ENCODE assay signal across 9 mouse cellular contexts in the genomic region with DNA sequence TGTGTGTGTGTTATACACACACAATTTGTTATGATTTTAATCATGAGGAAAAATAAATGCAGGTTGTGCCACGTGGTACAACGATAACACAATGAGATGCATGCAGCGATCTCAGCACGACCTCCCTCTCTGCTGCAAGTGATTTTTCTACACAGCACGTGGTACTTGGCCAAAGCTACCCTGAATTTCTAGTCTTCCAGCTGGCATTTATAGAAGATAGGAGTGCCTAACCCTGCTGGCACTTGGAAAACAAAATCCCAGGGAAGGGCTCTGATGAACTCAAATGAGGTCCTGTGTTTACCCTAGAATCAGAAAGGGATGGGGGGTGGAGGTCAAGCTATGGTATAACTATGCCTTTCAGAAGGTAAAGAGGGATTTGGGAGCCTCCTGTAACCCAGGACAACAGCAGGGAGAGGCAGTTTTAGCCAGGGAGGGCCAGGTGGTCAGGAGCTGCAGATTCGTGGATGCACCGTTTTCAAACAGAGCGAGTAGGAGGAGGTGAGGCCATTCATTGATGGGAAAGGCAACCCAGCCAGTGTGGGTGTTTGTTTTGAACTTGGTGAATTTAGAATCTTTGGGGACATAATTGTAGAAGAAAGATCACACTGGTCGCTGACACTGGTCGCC. TPM values are rescaled to one million over a fixed set of nuclear protein-coding genes. Genes with fewer than 3 reads are reported as not detected.
DNase-seq lines count a peak whose midpoint lies in the region; ATAC-seq and TF ChIP-seq lines count a peak whose summit lies in the region.
"Had no signal": no experiment of that assay in that cellular context is flagged by ENCODE, and none has a peak within 500 bp of the region (broad histone marks: within the 10 kb centered on the region; RNA-seq: fewer than 3 reads in every experiment).

No protein-coding gene starts in this region.

- no peak overlapping the region; the same call in 1 of the 2 replicates for H3K9ac ChIP-seq in lung, embryonic 16.5 days (ENCODE audit: low read length)
- 0 out of 2 replicates have a peak overlapping the region, but pooled peaks have one; percentile 15 for H3K9ac ChIP-seq in limb, embryonic 13.5 days
- H3K9ac ChIP-seq: forebrain, embryonic 13.5 days had no signal

- H3K27ac ChIP-seq in lung, embryonic 16.5 days (ENCODE audit: low read length) = peak overlapping the region; percentile 93
- peak overlapping the region; percentile 89 for H3K27ac ChIP-seq in limb, embryonic 13.5 days
- H3K27ac ChIP-seq in small intestine, adult 2 months (ENCODE audit: insufficient read depth, low read depth, low read length) = peak overlapping the region; percentile 84

- H3K36me3 ChIP-seq in lung, embryonic 16.5 days (ENCODE audit: control insufficient read depth, insufficient read depth, low read length) = no peaks in the 10 kb centered on the region
- no peaks in the 10 kb centered on the region for H3K36me3 ChIP-seq in limb, embryonic 13.5 days
- no peaks in the 10 kb centered on the region for H3K36me3 ChIP-seq in small intestine, adult 2 months (ENCODE audit: control insufficient read depth, insufficient read depth, low read length)

- peak; percentile 48 for DNase-seq in cerebellum, adult 11 months
- DNase-seq in cerebellum, postnatal 4 days (ENCODE audit: low spot score in 2 of 2) = no peak
- DNase-seq in lung, postnatal 36 days = no peak
- no peak for DNase-seq in layer of hippocampus, adult 9-10 months (ENCODE audit: low spot score)
- DNase-seq in frontal cortex, postnatal 36 days (ENCODE audit: low spot score in 2 of 2) = no peak

- TF ChIP-seq POLR2A in small intestine, adult 2 months (IDR thresholded peaks at IDR 0.05; ENCODE audit: low read depth, low read length) = no peak

- no peaks in the 10 kb centered on the region for H3K9me3 ChIP-seq in lung, embryonic 16.5 days (ENCODE audit: control insufficient read depth, low read length)
- no peaks in the 10 kb centered on the region for H3K9me3 ChIP-seq in limb, embryonic 13.5 days
- H3K9me3 ChIP-seq: forebrain, embryonic 13.5 days had no signal

- H3K4me3 ChIP-seq in lung, embryonic 16.5 days (ENCODE audit: low read length) = no peak overlapping the region
- no peak overlapping the region for H3K4me3 ChIP-seq in limb, embryonic 13.5 days
- H3K4me3 ChIP-seq in small intestine, adult 2 months (ENCODE audit: low read depth, low read length) = no peak overlapping the region
- H3K4me3 ChIP-seq: forebrain, embryonic 13.5 days had no signal

- 58% methylated on average over 10 of the region's 10 CpGs for WGBS in lung, embryonic 16.5 days
- 72% methylated on average over 10 of the region's 10 CpGs for WGBS in limb, embryonic 13.5 days
- 72% methylated on average over 10 of the region's 10 CpGs for WGBS in small intestine, adult 2 months

- no peaks in the 10 kb centered on the region for H3K27me3 ChIP-seq in lung, embryonic 16.5 days (ENCODE audit: control insufficient read depth, insufficient read depth, low read depth, low read length)
- H3K27me3 ChIP-seq in limb, embryonic 13.5 days = no peaks in the 10 kb centered on the region
- H3K27me3 ChIP-seq in small intestine, adult 2 months (ENCODE audit: control insufficient read depth, insufficient read depth, low read length) = no peaks in the 10 kb centered on the region

- no peak for TF ChIP-seq CTCF in small intestine, adult 2 months (IDR thresholded peaks at IDR 0.05; ENCODE audit: extremely low read depth, insufficient read length, insufficient replicate concordance, low read depth, low read length)

- peaks cover 27% of the 10 kb centered on the region for H3K4me1 ChIP-seq in lung, embryonic 16.5 days (replicated peaks; ENCODE audit: control insufficient read depth, insufficient read depth, low read length)
- H3K4me1 ChIP-seq in limb, embryonic 13.5 days = peaks cover 32% of the 10 kb centered on the region
- peaks cover 22% of the 10 kb centered on the region for H3K4me1 ChIP-seq in small intestine, adult 2 months (ENCODE audit: control insufficient read depth, insufficient read depth, insufficient read length, low read length)

- ATAC-seq in lung, embryonic 16.5 days (ENCODE audit: low read depth) = no peak
- no peak for ATAC-seq in limb, embryonic 13.5 days (ENCODE audit: low FRiP score, low read depth)
- ATAC-seq: forebrain, embryonic 13.5 days had no signal

- H3K4me2 ChIP-seq in lung, embryonic 16.5 days (ENCODE audit: low read depth, low read length) = peak overlapping the region; percentile 55
- peak overlapping the region; percentile 50 for H3K4me2 ChIP-seq in limb, embryonic 13.5 days (replicated peaks)
- H3K4me2 ChIP-seq: forebrain, embryonic 13.5 days had no signal

RNA-seq across cellular contexts. Expression of a gene that starts 46.1 kb away (rescaled TPM):
- polyA plus RNA-seq in lung, embryonic 16.5 days (2015; fragmentation: Nextera tagmentation; extraction: Ambion mirVana) = 19.0 and 19.9 TPM in 2 replicates
- polyA plus RNA-seq in limb, embryonic 13.5 days (2015; fragmentation: Nextera tagmentation; extraction: Ambion mirVana) = 32.1 and 34.0 TPM in 2 replicates
- polyA plus RNA-seq in small intestine, adult 2 months (2012; rRNA removed) = 4.4 and 7.6 TPM in 2 replicates
